Mouse (Mus musculus): ENCODE data around the gene Polr3h.

- peak; percentile 76; the same call in 1 of the 2 replicates for TF ChIP-seq CTCF (IDR thresholded peaks at IDR 0.05; ENCODE audit: extremely low read depth, insufficient read depth, insufficient read length, insufficient replicate concordance)
- TF ChIP-seq POLR2A (IDR thresholded peaks at IDR 0.05; ENCODE audit: low read depth, low read length) = no peak
Observed at GRCm38 (mm10) chr15:81938246-81938645, 12.2 kb upstream of the Polr3h start.

Data from spleen, adult 2 months (tissue).